Mouse (Mus musculus) ES-E14 (cell line): ENCODE data around the gene Ascc1.

Experiments
- CHD2 ChIP-seq: IDR thresholded peaks from 2 replicates; pipeline ENCODE4 v1.6.1; 2014; ENCODE audit warnings: mild to moderate bottlenecking, low read depth, low read length, inconsistent platforms
- MAFK ChIP-seq: IDR thresholded peaks from 2 replicates; pipeline ENCODE4 v1.6.1; 2014; ENCODE audit warnings: mild to moderate bottlenecking, low read depth, low read length, inconsistent platforms; ENCODE audit not compliant: insufficient read depth
- ZC3H11A ChIP-seq: IDR thresholded peaks from 2 replicates; pipeline ENCODE4 v1.6.1; 2012; ENCODE audit warnings: low read depth, mild to moderate bottlenecking, inconsistent platforms, low read length, borderline replicate concordance

- no peak for TF ChIP-seq MAFK
- no peak for TF ChIP-seq ZC3H11A
- TF ChIP-seq CHD2 = no peak
Observed at GRCm38 (mm10) chr10:60110908-60111475, 108.4 kb downstream of the Ascc1 start.
